Comparison of ENCODE assay signal across 25 mouse cellular contexts in genomic region chr3:69427259-69427658, GRCm38 (mm10).
DNase-seq lines count a peak whose midpoint lies in the region; ATAC-seq and TF ChIP-seq lines count a peak whose summit lies in the region.
"Had no signal": no experiment of that assay in that cellular context is flagged by ENCODE, and none has a peak within 500 bp of the region (broad histone marks: within the 10 kb centered on the region; RNA-seq: fewer than 3 reads in every experiment).

No protein-coding gene starts in this region.

- no peak overlapping the region for H3K4me2 ChIP-seq in hindbrain, postnatal 0 days (ENCODE audit: low read depth, low read length)
- H3K4me2 ChIP-seq: embryonic facial prominence, embryonic 13.5 days; forebrain, embryonic 15.5 days; intestine, embryonic 15.5 days; limb, embryonic 13.5 days; liver, embryonic 12.5 days; midbrain, embryonic 12.5 days; neural tube, embryonic 13.5 days had no signal

- ATAC-seq in hindbrain, postnatal 0 days = no peak
- ATAC-seq: forebrain, embryonic 15.5 days; hindbrain, embryonic 16.5 days; intestine, embryonic 15.5 days; liver, embryonic 12.5 days; liver, postnatal 0 days had no signal

- H3K36me3 ChIP-seq in hindbrain, embryonic 10.5 days = no peaks in the 10 kb centered on the region
- no peaks in the 10 kb centered on the region for H3K36me3 ChIP-seq in hindbrain, postnatal 0 days (ENCODE audit: insufficient read depth, low read length)
- H3K36me3 ChIP-seq: embryonic facial prominence, embryonic 13.5 days; forebrain, embryonic 10.5 days; forebrain, embryonic 15.5 days; intestine, embryonic 15.5 days; limb, embryonic 13.5 days; liver, embryonic 12.5 days; midbrain, embryonic 12.5 days; neural tube, embryonic 13.5 days had no signal

- H3K27ac ChIP-seq in hindbrain, embryonic 10.5 days = 0 out of 2 replicates have a peak overlapping the region, but pooled peaks have one; percentile 40
- H3K27ac ChIP-seq in hindbrain, postnatal 0 days = no peak overlapping the region
- H3K27ac ChIP-seq: embryonic facial prominence, embryonic 13.5 days; forebrain, embryonic 10.5 days; forebrain, embryonic 15.5 days; intestine, embryonic 15.5 days; layer of hippocampus, adult 2 months; limb, embryonic 13.5 days; liver, embryonic 12.5 days; neural tube, embryonic 13.5 days had no signal

- DNase-seq in cerebellum, postnatal 10 days = peak; percentile 27 to 37
- no peak for DNase-seq in cerebellum, adult 11-12 months
- peak; percentile 42 for DNase-seq in heart, adult 8-10 months (ENCODE audit: low spot score)
- DNase-seq in heart, adult 11 months = no peak
- DNase-seq in hindbrain, embryonic 10.5 days (ENCODE audit: low spot score) = no peak
- DNase-seq in hindbrain, postnatal 0 days (ENCODE audit: low spot score) = no peak
- DNase-seq in spleen, postnatal 14 days (ENCODE audit: low spot score in 2 of 2) = no peak
- DNase-seq: adrenal gland, postnatal 25 days; B cell, adult 2 months; kidney, adult 2 months; kidney, postnatal 36 days; liver, postnatal 0 days; lung, postnatal 36 days; right cerebral cortex, postnatal 4 days; thymus, postnatal 4 days had no signal

- no peak overlapping the region for H3K4me3 ChIP-seq in hindbrain, embryonic 10.5 days
- H3K4me3 ChIP-seq in hindbrain, postnatal 0 days (ENCODE audit: low read length) = no peak overlapping the region
- H3K4me3 ChIP-seq: embryonic facial prominence, embryonic 13.5 days; forebrain, embryonic 10.5 days; forebrain, embryonic 15.5 days; intestine, embryonic 15.5 days; layer of hippocampus, adult 2 months; limb, embryonic 13.5 days; liver, embryonic 12.5 days; midbrain, embryonic 12.5 days; neural tube, embryonic 13.5 days had no signal

- peaks cover 2% of the 10 kb centered on the region; the same call in 1 of the 2 replicates for H3K9me3 ChIP-seq in hindbrain, embryonic 10.5 days
- no peaks in the 10 kb centered on the region for H3K9me3 ChIP-seq in hindbrain, postnatal 0 days (ENCODE audit: low read length)
- H3K9me3 ChIP-seq: embryonic facial prominence, embryonic 13.5 days; forebrain, embryonic 15.5 days; intestine, embryonic 15.5 days; limb, embryonic 13.5 days; liver, embryonic 12.5 days; midbrain, embryonic 12.5 days had no signal

- H3K27me3 ChIP-seq in hindbrain, embryonic 10.5 days (ENCODE audit: insufficient read depth, poor library complexity, severe bottlenecking) = no peaks in the 10 kb centered on the region
- no peaks in the 10 kb centered on the region for H3K27me3 ChIP-seq in hindbrain, postnatal 0 days (ENCODE audit: insufficient read depth, low read length)
- H3K27me3 ChIP-seq: embryonic facial prominence, embryonic 13.5 days; forebrain, embryonic 15.5 days; intestine, embryonic 15.5 days; limb, embryonic 13.5 days; liver, embryonic 12.5 days; neural tube, embryonic 13.5 days had no signal

- TF ChIP-seq CTCF in hindbrain, postnatal 0 days (IDR thresholded peaks at IDR 0.05; ENCODE audit: low read depth) = no peak

- H3K9ac ChIP-seq in hindbrain, postnatal 0 days (replicated peaks; ENCODE audit: low read length) = no peak overlapping the region
- H3K9ac ChIP-seq: embryonic facial prominence, embryonic 13.5 days; forebrain, embryonic 15.5 days; intestine, embryonic 15.5 days; limb, embryonic 13.5 days; liver, embryonic 12.5 days; liver, postnatal 0 days; midbrain, embryonic 12.5 days; neural tube, embryonic 13.5 days had no signal

- H3K4me1 ChIP-seq in hindbrain, embryonic 10.5 days (replicated peaks) = peaks cover 34% of the 10 kb centered on the region
- no peaks in the 10 kb centered on the region for H3K4me1 ChIP-seq in hindbrain, postnatal 0 days (ENCODE audit: insufficient read depth, low read length)
- H3K4me1 ChIP-seq: intestine, embryonic 15.5 days had no signal

- WGBS in hindbrain, embryonic 10.5 days = 86% methylated on average over 4 of the region's 4 CpGs
- 60% methylated on average over 4 of the region's 4 CpGs for WGBS in hindbrain, postnatal 0 days

Comparison
In these comparisons a context has a peak if more than half of its experiments do, and no peak if none do; other contexts are left out.
1. DNase-seq: peak in cerebellum, postnatal 10 days (2 of 2) and heart, adult 8-10 months (single experiment); none in cerebellum, adult 11-12 months (single experiment), heart, adult 11 months (single experiment), hindbrain, embryonic 10.5 days (single experiment), hindbrain, postnatal 0 days (single experiment) and spleen, postnatal 14 days (0 of 2).